Mouse (Mus musculus): ENCODE measurements around the gene Csmd2. TPM values are rescaled to one million over a fixed set of nuclear protein-coding genes. Genes with fewer than 3 reads are reported as not detected.

The Csmd2 gene
- polyA plus RNA-seq, 1 experiment from 2014 or later = 0.12 TPM

GRCm38 (mm10) chr4:128476249-128476648 is 488.6 kb downstream of the Csmd2 start:
- Histone ChIP-seq H3K4me3 (ENCODE audit: low read depth, low read length) (no peak overlapping the region), H3K4me2 (no peak overlapping the region), H3K9ac (no peak overlapping the region), H3K4me1 (ENCODE audit: insufficient read depth) (no peaks in the 10 kb centered on the region), H3K9me3 (ENCODE audit: low read depth, low read length) (no peaks in the 10 kb centered on the region), H3K27ac (ENCODE audit: low read depth) (no peak overlapping the region), H3K36me3 (ENCODE audit: insufficient read depth) (no peaks in the 10 kb centered on the region), H3K27me3 (ENCODE audit: insufficient read depth, low read length) (no peaks in the 10 kb centered on the region)
- ATAC-seq (ENCODE audit: insufficient read depth) (no peak), DNase-seq (no peak)
- WGBS = 73% methylated on average over 5 of the region's 5 CpGs
- TF ChIP-seq CTCF (IDR thresholded peaks at IDR 0.05; ENCODE audit: low read depth) = no peak

DNA sequence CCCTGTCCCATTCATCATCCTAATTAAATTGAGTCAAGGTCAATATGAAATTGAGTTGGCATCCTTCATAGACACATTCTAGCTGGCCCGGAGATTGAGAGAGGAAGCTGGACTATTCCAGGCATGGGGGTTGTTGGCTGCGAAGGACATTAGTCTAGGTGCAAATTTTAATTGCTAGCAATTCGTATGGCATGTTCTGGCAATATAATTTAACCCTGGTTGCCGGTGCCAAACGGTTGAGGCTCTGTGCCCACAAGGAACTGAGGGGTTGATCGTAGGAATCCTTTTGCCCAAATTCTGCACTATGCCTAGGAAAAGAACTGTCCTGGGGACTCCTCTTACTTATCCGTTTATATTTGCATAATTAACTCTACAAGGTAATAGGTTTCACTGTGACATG is 496.2 kb downstream of the Csmd2 start:
- Histone ChIP-seq H3K27me3 (ENCODE audit: insufficient read depth, low read length) (no peaks in the 10 kb centered on the region), H3K9ac (no peak overlapping the region), H3K36me3 (ENCODE audit: insufficient read depth) (no peaks in the 10 kb centered on the region), H3K27ac (ENCODE audit: low read depth) (no peak overlapping the region), H3K4me3 (ENCODE audit: low read depth, low read length) (no peak overlapping the region), H3K4me1 (ENCODE audit: insufficient read depth) (no peaks in the 10 kb centered on the region), H3K4me2 (no peak overlapping the region), H3K9me3 (ENCODE audit: low read depth, low read length) (no peaks in the 10 kb centered on the region)
- whole genome bisulfite sequencing = 80% methylated on average over 7 of the region's 7 CpGs
- no peak for TF ChIP-seq CTCF (IDR thresholded peaks at IDR 0.05; ENCODE audit: low read depth)
- no peak for ATAC-seq (ENCODE audit: insufficient read depth)
- DNase-seq = no peak

- Histone ChIP-seq H3K4me3 (ENCODE audit: low read depth, low read length) (no peak overlapping the region), H3K36me3 (ENCODE audit: insufficient read depth) (no peaks in the 10 kb centered on the region), H3K27ac (ENCODE audit: low read depth) (no peak overlapping the region), H3K9ac (no peak overlapping the region), H3K4me2 (no peak overlapping the region), H3K4me1 (ENCODE audit: insufficient read depth) (peaks cover 5% of the 10 kb centered on the region; the same call in 1 of the 2 replicates), H3K9me3 (ENCODE audit: low read depth, low read length) (no peaks in the 10 kb centered on the region), H3K27me3 (ENCODE audit: insufficient read depth, low read length) (no peaks in the 10 kb centered on the region)
- 50% methylated on average over 2 of the region's 2 CpGs for WGBS
- ATAC-seq (ENCODE audit: insufficient read depth) = no peak
- 0 out of 2 replicates have a peak, but pooled peaks have one; percentile 5 for TF ChIP-seq CTCF (IDR thresholded peaks at IDR 0.05; ENCODE audit: low read depth)
- DNase-seq = no peak
Observed at GRCm38 (mm10) chr4:128484679-128485078, 497.0 kb downstream of the Csmd2 start.

DNA sequence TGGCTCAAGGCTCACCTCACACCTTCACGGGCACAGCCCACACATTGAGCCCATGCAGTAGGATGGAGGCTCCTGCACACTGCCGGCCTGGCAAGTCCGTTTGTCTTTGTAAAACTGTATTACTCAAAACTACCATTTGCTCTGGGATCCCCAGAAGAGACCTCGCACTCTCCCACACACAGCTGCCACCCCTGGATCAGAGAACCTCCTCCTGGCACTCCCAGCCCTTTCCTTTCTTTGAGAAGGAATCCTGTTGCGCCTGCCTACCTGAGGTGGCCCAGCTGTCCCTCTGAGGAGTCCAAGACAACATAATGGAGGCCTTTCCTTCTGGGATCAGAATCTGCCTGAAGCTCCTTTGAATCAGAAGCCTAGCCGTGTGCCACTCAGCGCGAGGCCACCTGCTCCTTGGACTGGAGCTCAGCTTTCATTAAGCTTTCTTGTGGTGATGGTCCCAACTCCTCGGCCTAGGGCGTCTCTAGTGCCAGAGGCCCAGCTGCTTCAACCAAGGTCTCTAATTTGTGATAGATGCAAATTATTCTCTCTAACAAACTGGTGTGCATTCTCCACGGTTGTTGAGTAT is 502.0 kb downstream of the Csmd2 start:
- Histone ChIP-seq H3K4me2 (no peak overlapping the region), H3K36me3 (ENCODE audit: insufficient read depth) (no peaks in the 10 kb centered on the region), H3K27me3 (ENCODE audit: insufficient read depth, low read length) (no peaks in the 10 kb centered on the region), H3K4me1 (ENCODE audit: insufficient read depth) (peaks cover 5% of the 10 kb centered on the region; the same call in 1 of the 2 replicates), H3K9ac (no peak overlapping the region), H3K27ac (ENCODE audit: low read depth) (no peak overlapping the region), H3K9me3 (ENCODE audit: low read depth, low read length) (no peaks in the 10 kb centered on the region), H3K4me3 (ENCODE audit: low read depth, low read length) (no peak overlapping the region)
- no peak for TF ChIP-seq CTCF (IDR thresholded peaks at IDR 0.05; ENCODE audit: low read depth)
- no peak for DNase-seq
- WGBS = 63% methylated on average over 11 of the region's 11 CpGs
- ATAC-seq (ENCODE audit: insufficient read depth) = no peak

DNA sequence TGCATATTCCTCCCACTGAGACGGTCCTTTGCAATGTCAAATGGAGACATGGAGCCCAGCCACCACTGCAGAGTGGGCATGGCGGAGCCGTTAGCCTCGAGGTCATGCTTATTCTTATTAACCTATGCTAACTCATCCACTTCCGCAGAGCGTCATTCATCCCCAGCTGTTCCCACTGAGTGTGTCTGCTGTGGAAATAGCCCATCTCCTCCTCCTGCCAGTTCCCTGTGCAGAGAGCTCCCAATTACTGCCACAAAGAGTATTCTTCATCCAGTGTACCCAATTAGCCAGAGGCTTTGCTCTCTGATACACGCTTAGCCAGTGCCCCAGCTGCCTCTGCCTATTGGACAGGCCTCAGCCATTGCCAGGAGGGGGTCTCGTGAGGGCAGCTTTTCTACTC is 504.4 kb downstream of the Csmd2 start:
- ATAC-seq (ENCODE audit: insufficient read depth) (no peak), DNase-seq (no peak)
- 67% methylated on average over 8 of the region's 8 CpGs for WGBS
- Histone ChIP-seq H3K27me3 (ENCODE audit: insufficient read depth, low read length) (no peaks in the 10 kb centered on the region), H3K9me3 (ENCODE audit: low read depth, low read length) (no peaks in the 10 kb centered on the region), H3K27ac (ENCODE audit: low read depth) (no peak overlapping the region), H3K4me3 (ENCODE audit: low read depth, low read length) (no peak overlapping the region), H3K4me2 (no peak overlapping the region), H3K36me3 (ENCODE audit: insufficient read depth) (no peaks in the 10 kb centered on the region), H3K9ac (no peak overlapping the region), H3K4me1 (ENCODE audit: insufficient read depth) (peaks cover 5% of the 10 kb centered on the region; the same call in 1 of the 2 replicates)
- TF ChIP-seq CTCF (IDR thresholded peaks at IDR 0.05; ENCODE audit: low read depth) = no peak

GRCm38 (mm10) chr4:128499980-128500379 is 512.3 kb downstream of the Csmd2 start:
- no peak overlapping the region for H3K27ac ChIP-seq (ENCODE audit: low read depth)
- peak; percentile 18 for TF ChIP-seq CTCF (IDR thresholded peaks at IDR 0.05; ENCODE audit: low read depth)
- no peaks in the 10 kb centered on the region for H3K9me3 ChIP-seq (ENCODE audit: low read depth, low read length)
- ATAC-seq (ENCODE audit: insufficient read depth) (no peak), DNase-seq (peak; percentile 17)
- 56% methylated on average over 2 of the region's 2 CpGs for WGBS
- no peak overlapping the region for H3K4me3 ChIP-seq (ENCODE audit: low read depth, low read length)
- H3K4me2 ChIP-seq = no peak overlapping the region
- no peaks in the 10 kb centered on the region for H3K27me3 ChIP-seq (ENCODE audit: insufficient read depth, low read length)
- no peaks in the 10 kb centered on the region for H3K4me1 ChIP-seq (ENCODE audit: insufficient read depth)
- no peak overlapping the region for H3K9ac ChIP-seq
- no peaks in the 10 kb centered on the region for H3K36me3 ChIP-seq (ENCODE audit: insufficient read depth)

DNA sequence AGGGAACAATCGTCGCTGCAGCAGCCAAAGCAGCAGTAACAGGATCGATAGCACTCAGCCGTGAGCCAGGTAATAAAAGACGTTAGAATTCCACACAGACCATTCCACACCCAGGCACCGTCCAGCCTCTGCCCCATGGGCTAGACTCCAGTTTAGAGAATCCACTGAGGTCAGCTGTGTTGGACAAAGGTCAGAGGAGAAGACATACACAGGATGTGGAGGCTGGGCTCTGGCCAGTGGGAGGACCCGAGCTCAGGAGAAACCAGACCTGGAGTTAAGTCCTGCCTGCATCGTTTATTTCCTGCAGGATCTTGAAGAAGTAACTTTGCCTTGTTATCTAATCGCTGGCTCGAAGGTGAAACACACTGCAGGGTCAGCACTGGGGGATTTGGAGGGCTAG is 519.2 kb downstream of the Csmd2 start:
- DNase-seq (no peak), ATAC-seq (ENCODE audit: insufficient read depth) (no peak)
- 52% methylated on average over 10 of the region's 10 CpGs for WGBS

More for the DNA sequence above, 519.2 kb downstream of the Csmd2 start:
- no peak overlapping the region for H3K9ac ChIP-seq
- no peaks in the 10 kb centered on the region for H3K36me3 ChIP-seq (ENCODE audit: insufficient read depth)
- no peaks in the 10 kb centered on the region for H3K9me3 ChIP-seq (ENCODE audit: low read depth, low read length)
- H3K27ac ChIP-seq (ENCODE audit: low read depth) = no peak overlapping the region
- H3K4me1 ChIP-seq (ENCODE audit: insufficient read depth) = no peaks in the 10 kb centered on the region
- TF ChIP-seq CTCF (IDR thresholded peaks at IDR 0.05; ENCODE audit: low read depth) = no peak
- no peak overlapping the region for H3K4me3 ChIP-seq (ENCODE audit: low read depth, low read length)
- H3K27me3 ChIP-seq (ENCODE audit: insufficient read depth, low read length) = no peaks in the 10 kb centered on the region
- H3K4me2 ChIP-seq = no peak overlapping the region

Data from lung, embryonic 14.5 days (tissue).